Mouse (Mus musculus): ENCODE results near the gene Wars2.

GRCm38 (mm10) chr3:99131973-99132372 lies 8.9 kb upstream of the Wars2 start:
- no peak for TF ChIP-seq GATA1 (IDR thresholded peaks at IDR 0.05; ENCODE audit: borderline replicate concordance, low read length)
- no peak for TF ChIP-seq FLI1 (IDR thresholded peaks at IDR 0.05; ENCODE audit: low read length)
